Mouse (Mus musculus) megakaryocyte-erythroid progenitor cell, adult 5-6 weeks (primary cell): ENCODE measurements around the gene Fam168a. TPM values are rescaled to one million over a fixed set of nuclear protein-coding genes. Genes with fewer than 3 reads are reported as not detected.

Experiments used
- ATAC-seq: replicated peaks from 2 replicates; pipeline ENCODE4 v1.8.0; 2016; ENCODE audit warnings: mild to moderate bottlenecking, inconsistent platforms; ENCODE audit not compliant: severe bottlenecking, poor library complexity, low FRiP score, low TSS enrichment
- total RNA-seq, 2 experiments: library from RNA; stranded (forward) in 1 of 2; stranded (reverse) in 1 of 2; fragments of 200-1000, 215-1000 nt in 1 of 2; fragments of >200 nt in 1 of 2; fragmentation: Nextera tagmentation in 1 of 2; gene quantifications; 2 replicates each; pipeline ENCODE4 v1.2.3; 2014 to 2017

Fam168a gene
- 26.9 and 35.9 TPM in 2 replicates for total RNA-seq (2014; fragmentation: Nextera tagmentation)
- total RNA-seq (2017): 7.3 and 7.7 TPM in 2 replicates

DNA sequence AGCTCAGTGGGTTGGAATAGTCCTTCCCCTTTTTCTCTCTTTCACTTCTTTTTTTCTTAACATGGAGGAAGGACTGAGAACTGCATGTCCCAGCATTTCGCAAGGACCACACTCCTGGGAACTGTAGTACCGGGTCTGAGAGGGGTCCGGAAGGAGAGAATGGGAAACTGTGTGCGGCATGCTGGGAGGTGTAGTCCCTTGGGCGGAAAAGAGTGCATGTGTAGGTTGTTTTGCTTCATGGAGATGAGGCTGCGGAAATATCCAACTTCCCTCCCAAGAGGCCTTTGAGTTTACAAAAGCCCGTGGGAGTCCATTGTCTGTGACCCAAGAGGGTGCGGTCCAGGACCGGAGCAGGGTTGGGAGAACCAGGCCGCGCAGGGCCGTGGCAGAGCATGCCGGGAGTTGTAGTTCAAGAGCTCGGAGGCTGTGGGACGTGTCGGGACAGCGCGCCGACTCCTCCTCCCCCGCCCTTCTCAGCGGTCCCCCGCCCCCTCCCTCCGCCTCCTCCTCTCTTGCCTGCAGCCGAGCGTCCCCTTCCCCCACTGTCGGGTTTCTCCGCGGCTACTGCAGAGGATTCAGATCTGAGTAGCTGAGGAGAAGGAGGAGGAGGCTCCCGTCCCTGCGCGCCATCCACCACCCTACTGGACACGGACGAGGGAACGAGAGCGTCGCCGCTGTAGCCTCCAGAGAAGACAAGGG is at the start of gene Fam168a:
Gene Fam168a (plus strand): TSS at position 493 of the 699 bp plus-strand sequence.
- peak; percentile 97 for ATAC-seq

GRCm38 (mm10) chr7:100656739-100657138 is 49.7 kb upstream of the Fam168a start:
- ATAC-seq: no peak

- ATAC-seq: no peak
These were observed 48.3 kb upstream of the Fam168a start for GRCm38 (mm10) chr7:100658093-100658578.

DNA sequence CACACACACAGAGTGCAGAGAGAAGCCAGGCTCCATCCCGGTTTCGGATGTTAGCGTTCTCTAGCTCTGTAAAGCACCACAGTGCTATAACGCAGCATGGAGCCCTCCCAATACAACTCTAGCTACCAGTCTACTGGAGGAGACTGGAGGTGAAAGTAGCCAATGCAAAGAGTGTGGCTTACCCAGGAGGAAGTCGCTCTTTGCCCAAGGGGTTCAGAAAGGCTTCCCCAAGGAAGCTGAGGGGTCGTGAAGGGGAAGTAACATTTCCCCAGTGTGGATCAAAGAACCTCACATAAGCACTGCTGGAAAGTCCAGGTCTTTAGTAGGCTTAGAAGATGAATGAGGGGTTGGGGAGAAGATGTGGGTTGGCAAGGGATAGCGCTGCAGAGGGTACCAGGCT is 45.2 kb upstream of the Fam168a start:
- ATAC-seq: no peak

DNA sequence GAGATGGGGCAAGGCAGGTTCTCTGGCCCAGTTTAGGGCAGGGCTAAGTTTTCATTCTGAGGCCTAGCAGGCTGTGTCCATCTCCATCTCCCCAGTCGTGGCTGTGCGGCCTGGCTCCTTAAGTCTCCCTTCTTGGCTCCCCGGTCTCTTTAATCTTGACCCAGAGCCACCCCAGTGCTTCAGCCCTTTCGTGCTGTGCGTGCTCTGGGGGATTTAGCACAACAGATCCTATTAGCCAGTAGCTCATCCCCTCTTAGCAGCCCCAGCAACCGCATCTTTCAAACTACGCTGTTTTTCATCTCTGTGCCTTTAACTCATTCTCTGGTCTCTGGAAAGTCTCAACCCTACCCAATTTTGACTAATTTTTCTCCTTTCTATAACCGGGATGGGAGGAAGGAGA is 44.2 kb upstream of the Fam168a start, which contains the start of gene Plekhb1:
Gene Plekhb1 (minus strand): TSS at position 184 of the 400 bp plus-strand sequence.
- ATAC-seq: no peak

- peak; percentile 97 for ATAC-seq
These were observed 43.2 kb upstream of the Fam168a start for GRCm38 (mm10) chr7:100663190-100663589.

DNA sequence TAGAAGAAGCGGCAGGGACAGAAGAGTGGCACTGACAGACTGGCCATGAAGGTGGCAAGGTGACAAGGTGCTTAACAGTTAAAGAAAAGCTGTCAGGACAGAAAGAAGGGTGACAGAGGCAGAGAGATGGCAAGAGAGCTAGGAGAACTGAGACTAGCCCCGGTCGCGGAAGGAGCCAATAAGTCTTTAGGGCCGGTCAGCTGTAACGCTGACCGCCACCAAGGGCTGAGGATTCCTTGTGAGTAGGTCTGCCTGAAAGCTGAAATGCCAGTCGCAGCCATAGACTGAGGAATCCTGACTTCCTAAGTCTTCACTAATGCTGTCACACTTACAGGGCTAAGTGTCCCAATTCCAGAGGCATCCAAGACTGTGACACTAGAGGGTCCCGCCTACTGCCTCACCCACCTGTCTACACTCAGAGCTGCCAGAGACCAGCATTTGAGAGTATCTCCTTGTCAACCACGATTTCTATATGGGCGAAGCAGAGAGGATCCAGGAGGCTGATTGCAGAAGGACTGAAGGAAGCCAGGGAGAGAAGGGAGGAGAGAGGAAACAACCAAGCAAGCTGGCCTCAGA is 42.6 kb upstream of the Fam168a start:
- no peak; the same call in 1 of the 2 replicates for ATAC-seq

GRCm38 (mm10) chr7:100670646-100671045 is 35.8 kb upstream of the Fam168a start:
- no peak for ATAC-seq

- ATAC-seq: no peak
These were observed 33.0 kb upstream of the Fam168a start for GRCm38 (mm10) chr7:100673452-100673851.

DNA sequence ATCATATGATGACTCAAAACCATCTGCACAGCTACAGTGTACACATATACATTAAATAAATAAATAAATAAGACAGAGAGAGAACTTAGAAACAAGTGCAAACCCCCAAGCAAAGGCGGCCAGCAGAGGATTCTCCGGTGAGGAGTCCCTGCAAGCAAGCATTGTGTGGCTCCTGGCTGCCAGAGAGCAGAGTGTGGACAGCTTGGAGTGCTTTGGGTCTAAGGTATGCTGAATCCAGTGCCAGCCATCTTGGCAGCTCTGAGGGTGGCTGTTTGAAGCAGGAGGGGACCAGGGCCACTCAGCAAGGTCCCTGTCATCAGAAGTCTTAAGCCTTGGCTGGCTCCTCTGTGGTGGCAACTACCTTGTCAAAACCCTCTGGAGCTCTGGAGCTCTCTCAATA is 31.5 kb upstream of the Fam168a start:
- ATAC-seq: no peak

- no peak for ATAC-seq
These were observed 28.4 kb upstream of the Fam168a start for GRCm38 (mm10) chr7:100678052-100678451.

DNA sequence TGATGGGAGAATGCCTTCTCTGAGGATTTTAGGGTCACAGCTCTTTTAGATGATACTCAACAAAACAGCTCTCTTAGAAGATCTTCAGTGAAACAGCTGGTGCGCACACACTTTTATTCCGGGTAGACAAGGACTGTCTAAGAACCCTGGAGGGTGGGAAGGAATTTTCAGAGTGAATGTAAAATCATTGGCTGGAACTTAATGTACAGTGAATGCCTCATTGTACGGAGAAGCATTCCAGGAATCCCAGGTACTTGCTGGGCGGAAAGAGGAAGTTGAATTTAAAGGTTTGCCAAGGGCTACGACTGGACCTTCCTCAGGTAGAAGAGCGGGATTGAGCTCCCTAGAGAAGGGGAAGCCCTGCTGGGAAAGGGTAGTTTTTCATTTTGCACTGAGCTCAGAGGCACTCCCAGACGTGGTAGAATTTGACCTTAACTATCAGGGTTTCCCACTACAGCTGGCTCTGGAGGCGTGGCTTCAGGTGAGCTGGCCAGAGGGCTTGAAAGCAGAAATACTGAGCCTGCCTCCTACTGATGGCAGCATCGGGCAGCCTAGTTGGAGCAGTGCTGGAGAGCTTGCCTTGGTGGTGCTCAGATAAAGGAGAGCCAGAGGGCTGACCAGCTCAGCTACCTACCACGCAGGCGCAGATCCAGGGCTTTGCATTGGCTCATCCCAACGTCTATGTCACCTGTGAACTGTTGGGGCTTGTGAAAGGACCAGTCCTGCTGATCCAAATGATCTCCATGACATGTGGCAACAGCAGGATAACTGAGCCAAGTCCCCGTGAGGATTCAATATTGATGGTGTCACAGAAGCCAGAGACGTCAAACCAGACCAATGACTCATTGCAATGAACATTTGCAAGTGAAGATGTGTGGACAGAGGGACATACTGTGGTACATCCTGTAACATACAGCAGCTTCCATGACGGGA is 27.2 kb upstream of the Fam168a start:
- no peak; the same call in 1 of the 2 replicates for ATAC-seq

GRCm38 (mm10) chr7:100681132-100681531 is 25.3 kb upstream of the Fam168a start:
- ATAC-seq: no peak

- no peak for ATAC-seq
These were observed 23.2 kb upstream of the Fam168a start for GRCm38 (mm10) chr7:100683241-100683640.

DNA sequence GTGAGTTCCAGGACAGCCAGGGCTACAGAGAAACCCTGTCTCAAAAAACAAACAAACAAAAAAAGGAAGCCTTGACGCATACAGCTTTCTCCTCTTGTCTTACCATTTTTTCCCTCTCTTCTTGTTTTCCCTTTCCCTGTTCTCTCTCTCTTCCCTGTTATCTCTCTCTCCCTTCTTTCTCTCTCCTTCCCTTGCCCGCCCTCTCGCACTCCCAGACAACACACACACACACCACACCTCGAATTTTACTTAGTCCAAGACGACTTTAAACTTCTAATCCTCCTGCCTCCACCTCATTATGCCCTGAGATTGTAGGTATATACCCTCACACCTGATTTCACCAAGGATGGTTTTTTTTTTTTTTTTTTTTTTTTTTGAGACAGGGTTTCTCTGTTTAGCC is 22.4 kb upstream of the Fam168a start:
- ATAC-seq: no peak

- ATAC-seq: peak; percentile 88
These were observed 21.9 kb upstream of the Fam168a start for GRCm38 (mm10) chr7:100684538-100684937.

GRCm38 (mm10) chr7:100685061-100686030 is 21.1 kb upstream of the Fam168a start:
- peak; percentile 72 for ATAC-seq

DNA sequence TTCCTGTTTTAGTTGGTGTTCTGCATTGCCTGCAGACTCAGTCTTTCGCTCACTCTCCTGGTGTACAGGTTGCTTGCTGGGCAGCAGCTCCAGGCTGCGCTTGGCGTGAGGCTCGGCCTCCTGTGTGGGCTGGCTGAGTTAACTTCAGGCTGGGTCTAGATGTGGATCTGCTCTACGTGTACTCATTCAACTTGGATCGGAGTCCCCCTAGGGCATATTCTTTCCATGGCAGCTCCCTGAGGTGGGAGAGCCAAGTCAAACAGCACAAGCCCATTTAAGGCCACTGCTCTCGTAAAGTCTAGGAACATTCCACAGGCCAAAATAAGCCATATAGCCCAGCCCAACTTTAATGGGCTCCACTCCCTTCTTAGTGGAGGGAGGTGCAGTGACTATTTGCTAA is 18.0 kb upstream of the Fam168a start:
- ATAC-seq: no peak

- no peak for ATAC-seq
These were observed 13.2 kb upstream of the Fam168a start for GRCm38 (mm10) chr7:100693199-100693598.
